Mouse (Mus musculus) liver, postnatal 0 days (tissue): ENCODE data around the gene Dlx6.

Source experiments
- CTCF ChIP-seq: sonication (generic); IDR thresholded peaks from 2 replicates; pipeline ENCODE4 v1.5.1; 2016; ENCODE audit warnings: antibody characterized with exemption, low read depth
- EP300 ChIP-seq: IDR thresholded peaks from 2 replicates; pipeline ENCODE4 v1.6.1; 2016; ENCODE audit warnings: antibody characterized with exemption, low read depth, mild to moderate bottlenecking

GRCm38 (mm10) chr6:6857766-6858165 lies 5.4 kb upstream of the Dlx6 start:
- TF ChIP-seq CTCF (no peak), EP300 (no peak)
